Mouse (Mus musculus) gastrocnemius, adult 18-20 months (tissue): Measurements from ENCODE around the gene Mbtd1. TPM values are rescaled to one million over a fixed set of nuclear protein-coding genes. Genes with fewer than 3 reads are reported as not detected.

Experiments used
- DNase-seq: peaks from one replicate; pipeline ENCODE4 v3.0.0; 2021; ENCODE audit warnings: low spot score
- total RNA-seq, 2 experiments: library from RNA; stranded (reverse); gene quantifications; 2 replicates each; pipeline ENCODE4 v1.2.3; 2021

The Mbtd1 gene
- total RNA-seq, 2 experiments from 2014 or later: 8.8 to 9.7 TPM

DNA sequence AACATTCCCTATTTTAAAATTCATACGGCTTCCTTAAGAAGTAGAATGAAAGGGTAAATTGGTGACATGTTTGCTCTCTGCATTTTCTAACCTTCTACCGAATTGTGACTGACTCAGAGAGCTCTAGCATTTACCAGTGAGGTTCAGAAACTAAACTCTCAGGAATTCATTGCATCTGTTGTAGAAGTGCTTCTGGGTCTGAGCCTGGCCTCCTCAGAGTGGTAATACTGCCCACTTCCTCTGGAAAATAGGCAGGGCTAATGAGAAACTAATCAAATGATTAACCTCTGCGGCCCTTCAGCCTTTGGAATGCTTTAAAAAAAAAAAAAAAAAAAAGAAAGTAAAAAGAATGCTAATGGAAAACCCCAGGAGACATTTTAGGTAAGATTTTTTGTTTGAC is 59.3 kb downstream of the Mbtd1 start:
- DNase-seq: no peak

DNA sequence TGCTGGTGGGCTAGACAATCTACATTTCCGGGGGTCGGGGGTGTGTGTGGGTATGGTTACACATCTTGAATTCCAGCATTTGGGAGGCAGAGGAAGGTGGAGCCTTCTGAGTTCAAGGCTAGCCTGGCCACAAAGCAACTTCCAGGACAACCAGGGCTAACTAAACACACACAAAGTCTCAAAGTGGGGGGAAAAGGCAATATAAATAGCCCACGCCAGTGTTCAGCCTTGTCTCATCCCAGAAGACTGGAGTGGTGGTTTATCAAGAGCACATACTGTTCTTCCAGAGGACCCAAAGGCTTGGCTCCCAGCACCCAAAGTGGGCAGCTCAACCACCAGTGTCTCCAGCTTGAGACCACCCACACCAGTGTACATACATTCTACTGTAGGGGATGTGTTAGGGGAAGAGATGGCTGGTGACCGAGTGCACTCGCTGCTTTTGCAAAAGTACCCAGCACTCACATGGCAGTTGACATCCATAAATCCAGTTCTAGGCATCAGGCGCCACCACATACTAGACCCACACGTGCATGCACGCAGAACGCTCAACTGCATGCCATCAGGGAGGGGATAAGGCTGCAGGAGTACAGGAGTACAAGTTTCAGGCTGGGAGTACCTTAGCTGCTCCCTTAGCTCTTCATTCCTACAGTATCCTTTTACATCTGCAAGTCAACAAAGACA is 63.4 kb downstream of the Mbtd1 start:
- no peak for DNase-seq

- DNase-seq: no peak
Measured at GRCm38 (mm10) chr11:93950045-93950444, 64.4 kb downstream of the Mbtd1 start.

DNA sequence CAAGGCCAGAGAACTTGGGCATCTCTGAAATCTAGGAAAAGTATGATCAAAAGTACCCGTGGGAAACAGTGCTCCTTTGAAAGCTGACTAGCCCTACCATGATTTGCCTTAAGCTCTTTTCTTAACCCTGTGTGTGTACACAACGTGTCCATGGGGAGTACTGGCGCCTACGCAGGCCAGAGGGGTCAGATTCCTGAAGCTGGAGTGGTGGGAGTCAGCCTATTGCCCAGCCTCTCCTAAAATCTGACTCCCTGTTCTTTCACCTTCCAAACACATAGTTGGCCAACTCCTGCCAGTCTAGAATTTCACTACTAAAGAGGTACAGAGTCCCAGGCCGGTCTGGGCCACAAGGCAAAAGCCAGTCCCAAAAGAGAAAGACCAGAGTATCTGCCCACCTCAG is 66.7 kb downstream of the Mbtd1 start:
- peak; percentile 38 for DNase-seq

GRCm38 (mm10) chr11:93954738-93955255 is 69.1 kb downstream of the Mbtd1 start:
- DNase-seq: no peak

- peak; percentile 94 for DNase-seq
Measured at GRCm38 (mm10) chr11:93955256-93956150, 69.9 kb downstream of the Mbtd1 start.

GRCm38 (mm10) chr11:93956159-93956558 is 70.5 kb downstream of the Mbtd1 start, which contains the start of gene Nme2:
Gene Nme2 (minus strand): TSS chr11:93956259.
- DNase-seq: no peak

- DNase-seq: no peak
Measured at GRCm38 (mm10) chr11:93957031-93957555, 71.4 kb downstream of the Mbtd1 start.

DNA sequence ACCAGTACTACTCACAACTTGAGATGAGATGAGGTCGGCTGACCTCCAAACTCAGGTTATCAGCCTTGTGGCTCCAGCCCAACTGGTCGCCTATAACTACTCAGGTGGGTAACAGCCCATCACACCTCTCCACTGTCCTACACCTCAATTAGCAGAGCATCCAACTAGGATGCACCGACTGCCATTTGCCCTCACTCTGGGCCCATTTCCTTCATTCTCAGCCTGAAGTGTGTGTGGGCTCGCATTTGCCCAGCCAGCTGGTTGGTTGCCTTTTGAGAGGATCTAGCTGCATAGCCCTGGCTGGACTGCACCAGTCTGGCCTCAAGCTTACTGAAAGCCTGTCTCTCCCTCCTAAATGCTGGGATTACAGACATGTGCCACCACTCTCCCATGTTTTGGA is 72.1 kb downstream of the Mbtd1 start:
- no peak for DNase-seq

- no peak for DNase-seq
Measured at GRCm38 (mm10) chr11:93961482-93961881, 75.8 kb downstream of the Mbtd1 start.

- no peak for DNase-seq
Measured at GRCm38 (mm10) chr11:93963013-93963412, 77.4 kb downstream of the Mbtd1 start.

GRCm38 (mm10) chr11:93965391-93965790 is 79.7 kb downstream of the Mbtd1 start:
- no peak for DNase-seq

DNA sequence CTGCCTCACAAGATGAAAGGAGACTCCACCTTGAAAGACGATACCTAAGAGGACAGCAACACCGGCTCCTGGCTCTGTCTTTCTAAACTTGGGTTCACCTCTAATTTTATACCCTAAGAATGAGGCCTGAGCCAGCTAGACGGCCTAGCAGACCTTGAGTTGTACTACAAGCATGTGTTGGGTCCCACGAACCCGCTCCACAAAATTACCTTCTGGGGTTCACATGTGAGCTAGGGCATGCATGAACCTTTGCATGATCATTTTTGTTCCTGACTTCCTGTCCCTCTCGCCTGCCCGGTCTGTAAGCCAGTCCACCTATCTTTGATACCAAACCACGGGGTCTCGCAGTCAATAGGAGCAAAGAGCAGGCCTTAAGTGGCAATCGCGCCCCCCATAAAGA is 81.7 kb downstream of the Mbtd1 start:
- DNase-seq: no peak

GRCm38 (mm10) chr11:93968005-93968847 is 82.6 kb downstream of the Mbtd1 start, which contains the start of the genes Gm20390 and Nme1:
Gene Gm20390 (minus strand): TSS chr11:93968293.
Gene Nme1 (minus strand): TSS chr11:93968521.
- peak; percentile 99 for DNase-seq

GRCm38 (mm10) chr11:93968848-93969128 is 83.1 kb downstream of the Mbtd1 start:
- no peak for DNase-seq

- no peak for DNase-seq
Measured at GRCm38 (mm10) chr11:93969171-93969570, 83.5 kb downstream of the Mbtd1 start.

DNA sequence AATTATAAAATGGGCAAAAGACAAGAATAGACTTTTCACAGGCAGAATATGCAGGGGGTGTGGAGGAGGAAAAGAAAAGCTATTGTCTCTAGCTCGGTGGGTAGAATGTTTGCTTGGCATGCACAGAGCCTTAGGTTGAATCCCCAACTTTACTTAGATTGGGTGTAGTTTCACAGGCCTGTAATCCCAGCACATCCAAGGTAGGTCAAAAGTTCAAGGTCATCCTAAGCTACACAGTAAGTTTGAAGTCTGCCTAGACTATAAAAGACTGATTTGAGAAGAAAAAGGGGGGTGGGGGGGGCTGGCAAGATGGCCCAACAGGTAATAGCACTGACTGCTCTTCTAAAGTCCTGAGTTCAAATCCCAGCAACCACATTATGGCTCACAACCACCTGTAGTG is 84.1 kb downstream of the Mbtd1 start:
- no peak for DNase-seq

GRCm38 (mm10) chr11:93972951-93973350 is 87.3 kb downstream of the Mbtd1 start:
- DNase-seq: no peak

DNA sequence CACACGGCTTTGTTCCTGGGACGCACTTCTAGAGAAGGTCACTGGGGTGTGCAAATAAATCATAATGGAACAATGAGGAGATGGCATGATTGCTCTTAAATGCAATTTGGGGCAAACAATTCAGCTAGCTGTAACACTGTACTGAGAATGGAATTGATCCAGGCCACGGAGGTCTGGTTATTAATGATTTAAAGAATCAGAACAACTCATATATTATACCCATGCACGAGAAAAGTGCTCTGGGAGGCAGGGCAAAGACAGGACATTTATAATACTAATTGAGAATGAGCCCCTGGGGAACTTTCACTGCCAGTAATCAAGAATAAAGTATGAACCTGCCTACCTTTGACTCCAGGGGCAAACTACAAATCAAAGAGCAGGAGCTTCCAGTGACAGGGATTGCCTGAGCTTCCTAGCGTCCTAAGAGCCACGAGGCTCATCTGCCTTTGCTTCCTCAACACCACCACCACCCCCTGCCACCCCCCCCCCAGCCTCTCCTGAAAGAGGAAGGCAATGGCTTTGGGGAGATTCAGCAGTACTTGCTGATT is 93.9 kb downstream of the Mbtd1 start:
- DNase-seq: no peak

DNA sequence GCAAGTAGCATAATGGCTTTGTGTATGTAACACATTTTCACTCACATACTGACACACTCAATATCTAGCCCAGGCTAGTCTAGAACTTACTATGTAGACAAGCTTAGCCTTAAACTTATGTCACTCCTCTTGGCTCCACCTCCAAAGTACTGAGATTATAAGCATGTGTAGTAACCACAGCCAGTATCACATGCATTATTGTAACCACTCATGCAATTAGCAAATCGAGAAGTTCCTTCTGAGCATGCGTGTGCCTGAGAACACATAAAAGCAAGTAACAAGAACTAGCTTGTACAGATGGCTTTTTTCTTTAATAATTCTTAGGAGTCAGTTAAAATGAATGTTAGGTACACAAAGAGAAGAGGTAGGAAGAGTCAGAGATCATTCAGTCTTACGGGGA is 99.0 kb downstream of the Mbtd1 start:
- no peak for DNase-seq

DNA sequence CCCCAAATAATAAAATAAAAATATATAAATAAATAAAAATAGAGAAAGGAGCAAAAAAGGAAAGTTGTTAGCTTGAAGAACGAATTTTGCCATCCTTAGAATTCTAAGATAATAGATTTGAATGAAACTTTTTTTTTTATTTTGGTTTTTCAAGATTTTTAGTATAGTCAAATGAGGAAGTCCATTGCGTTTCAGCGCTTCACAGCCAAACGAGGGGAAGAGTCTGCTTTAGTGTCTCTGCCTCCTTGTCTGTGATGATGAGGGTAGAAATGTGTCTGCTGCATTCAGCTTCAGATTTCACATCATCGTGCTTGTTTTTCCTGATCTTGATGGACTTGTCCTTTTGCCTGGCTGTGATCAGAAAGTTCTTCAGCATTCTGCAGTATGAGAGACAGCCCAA is 99.6 kb downstream of the Mbtd1 start:
- no peak for DNase-seq
